Mouse (Mus musculus) adrenal gland, postnatal 25 days (tissue): ENCODE data around the gene Diexf. TPM values are rescaled to one million over a fixed set of nuclear protein-coding genes. Genes with fewer than 3 reads are reported as not detected.
A peak's percentile ranks its signal among the peaks of the same experiment; 100 is the strongest.

ENCODE experiments used
- DNase-seq: peaks from one replicate; pipeline ENCODE4 v3.0.0; 2021; ENCODE audit warnings: mixed read lengths
- total RNA-seq: library from RNA; stranded (reverse); gene quantifications from 2 replicates; pipeline ENCODE4 v1.2.3, GENCODE M21; 2021

Gene Diexf
- total RNA-seq, 1 experiment from 2014 or later = 23.3 TPM

GRCm38 (mm10) chr1:193138669-193139068 lies 8.6 kb upstream of the Diexf start:
- DNase-seq = no peak

GRCm38 (mm10) chr1:193138087-193138486 lies 8.0 kb upstream of the Diexf start:
- DNase-seq = no peak

GRCm38 (mm10) chr1:193133726-193134125 lies 3.7 kb upstream of the Diexf start:
- no peak for DNase-seq

- no peak for DNase-seq
Observed at GRCm38 (mm10) chr1:193132385-193132784, 2.3 kb upstream of the Diexf start.

- no peak for DNase-seq
Observed at GRCm38 (mm10) chr1:193131311-193131948, 1.4 kb upstream of the Diexf start.

GRCm38 (mm10) chr1:193130839-193131238 lies 767 bp upstream of the Diexf start:
- no peak for DNase-seq

- DNase-seq = no peak
Observed at GRCm38 (mm10) chr1:193130456-193130825, 369 bp upstream of the Diexf start.

GRCm38 (mm10) chr1:193129321-193129720 lies 751 bp downstream of the Diexf start:
- DNase-seq = no peak

- no peak for DNase-seq
Observed at GRCm38 (mm10) chr1:193128055-193128454, 2.0 kb downstream of the Diexf start.

GRCm38 (mm10) chr1:193125835-193126234 lies 4.2 kb downstream of the Diexf start:
- DNase-seq = no peak

GRCm38 (mm10) chr1:193123290-193123689 lies 6.8 kb downstream of the Diexf start:
- DNase-seq = no peak

- DNase-seq = no peak
Observed at GRCm38 (mm10) chr1:193122793-193123192, 7.3 kb downstream of the Diexf start.

GRCm38 (mm10) chr1:193112093-193112492 lies 18.0 kb downstream of the Diexf start:
- DNase-seq = no peak

GRCm38 (mm10) chr1:193102996-193103395 lies 27.1 kb downstream of the Diexf start:
- DNase-seq = no peak

- DNase-seq = no peak
Observed at GRCm38 (mm10) chr1:193102556-193102955, 27.5 kb downstream of the Diexf start.

- DNase-seq = no peak
Observed at GRCm38 (mm10) chr1:193102029-193102428, 28.0 kb downstream of the Diexf start.

GRCm38 (mm10) chr1:193098946-193099345 lies 31.1 kb downstream of the Diexf start:
- no peak for DNase-seq

- DNase-seq = no peak
Observed at GRCm38 (mm10) chr1:193093596-193093995, 36.5 kb downstream of the Diexf start.

GRCm38 (mm10) chr1:193092771-193093170 lies 37.3 kb downstream of the Diexf start:
- no peak for DNase-seq

- no peak for DNase-seq
Observed at GRCm38 (mm10) chr1:193090894-193091293, 39.2 kb downstream of the Diexf start.

- DNase-seq = peak; percentile 61
Observed at GRCm38 (mm10) chr1:193090211-193090871, 39.7 kb downstream of the Diexf start.

GRCm38 (mm10) chr1:193089683-193090082 lies 40.4 kb downstream of the Diexf start:
- no peak for DNase-seq

GRCm38 (mm10) chr1:193089211-193089610 lies 40.9 kb downstream of the Diexf start:
- DNase-seq = peak; percentile 15

GRCm38 (mm10) chr1:193086842-193087476 lies 43.1 kb downstream of the Diexf start:
- peak; percentile 51 for DNase-seq
